Mouse (Mus musculus) hindbrain, postnatal 0 days (tissue): Measurements from ENCODE around the gene Selenoo. TPM values are rescaled to one million over a fixed set of nuclear protein-coding genes. Genes with fewer than 3 reads are reported as not detected.

ENCODE experiments used
- ATAC-seq: fragments of 200-750 bp; cut with Nextera tagmentation; 2 replicates; pipeline ENCODE4 v1.8.0; 2017; ENCODE audit warnings: mild to moderate bottlenecking, moderate TSS enrichment, moderate library complexity
- DNase-seq: peaks from one replicate; pipeline ENCODE4 v3.0.0-alpha.2; 2015; ENCODE audit warnings: low spot score
- H3K27ac ChIP-seq: fragments of 300-500 bp; sonication (generic); 2 replicates; pipeline ENCODE4 v1.5.1; 2014; ENCODE audit warnings: mild to moderate bottlenecking
- H3K27me3 ChIP-seq: fragments of 300-500 bp; sonication (generic); 2 replicates; pipeline ENCODE4 v1.6.1; 2014; ENCODE audit warnings: low read length, mixed read lengths; ENCODE audit not compliant: insufficient read depth
- H3K36me3 ChIP-seq: fragments of 300-500 bp; sonication (generic); 2 replicates; pipeline ENCODE4 v1.6.1; 2014; ENCODE audit warnings: low read length, mixed read lengths; ENCODE audit not compliant: insufficient read depth
- H3K4me1 ChIP-seq: fragments of 300-500 bp; sonication (generic); 2 replicates; pipeline ENCODE4 v1.6.1; 2014; ENCODE audit warnings: antibody characterized with exemption, low read length, mixed read lengths; ENCODE audit not compliant: insufficient read depth
- H3K4me2 ChIP-seq: fragments of 300-500 bp; sonication (generic); 2 replicates; pipeline ENCODE4 v1.6.1; 2014; ENCODE audit warnings: low read depth, mild to moderate bottlenecking, low read length, moderate library complexity, mixed read lengths
- H3K4me3 ChIP-seq: fragments of 300-500 bp; sonication (generic); 2 replicates; pipeline ENCODE4 v1.5.1; 2014; ENCODE audit warnings: low read length
- H3K9ac ChIP-seq: fragments of 300-500 bp; sonication (generic); replicated peaks from 2 replicates; pipeline ENCODE4 v1.6.1; 2014; ENCODE audit warnings: mild to moderate bottlenecking, low read length, moderate library complexity, mixed read lengths
- H3K9me3 ChIP-seq: fragments of 300-500 bp; sonication (generic); 2 replicates; pipeline ENCODE4 v1.6.1; 2016; ENCODE audit warnings: low read length, mixed read lengths
- CTCF ChIP-seq: IDR thresholded peaks from 2 replicates; pipeline ENCODE4 v1.5.1; 2016; ENCODE audit warnings: antibody characterized with exemption, control low read depth, low read depth
- WGBS: fragments of 180-500 bp; shearing (Covaris S2); extraction: QIAGEN DNeasy Blood & Tissue Kit; methylation state at CpG from one replicate; pipeline ENCODE4 v1.1.7; 2014; 5-methylcytosine and 5-hydroxymethylcytosine counted together
- polyA plus RNA-seq: library from polyadenylated mRNA; unstranded; fragments of >200 nt; fragmentation: Nextera tagmentation; extraction: Ambion mirVana; gene quantifications from 2 replicates; pipeline ENCODE4 v1.2.1, GENCODE M21; 2015
- total RNA-seq: library from RNA; depleted of rRNA; stranded (reverse); fragments of >200 nt; gene quantifications from 2 replicates; pipeline ENCODE4 v1.2.3, GENCODE M21; 2014

Selenoo gene
- total and polyA plus RNA-seq, 2 experiments from 2014 or later: 20.4 to 50.1 TPM

- H3K36me3 ChIP-seq: no peaks in the 10 kb centered on the region
- peaks cover 9% of the 10 kb centered on the region; the same call in 1 of the 2 replicates for H3K4me1 ChIP-seq
- H3K4me2 ChIP-seq: no peak overlapping the region
- H3K27me3 ChIP-seq: no peaks in the 10 kb centered on the region
- H3K4me3 ChIP-seq: no peak overlapping the region
- WGBS: 93% methylated on average over 5 of the region's 5 CpGs
- DNase-seq (no peak), ATAC-seq (no peak)
- no peak for TF ChIP-seq CTCF
- H3K27ac ChIP-seq: no peak overlapping the region
- H3K9ac ChIP-seq: no peak overlapping the region
- H3K9me3 ChIP-seq: no peaks in the 10 kb centered on the region
These were observed 24.0 kb upstream of the Selenoo start for GRCm38 (mm10) chr15:89064891-89065290.

- ATAC-seq: no peak
- TF ChIP-seq CTCF: no peak
- Histone ChIP-seq H3K4me2 (no peak overlapping the region), H3K4me3 (no peak overlapping the region), H3K4me1 (no peaks in the 10 kb centered on the region), H3K27ac (no peak overlapping the region), H3K9me3 (no peaks in the 10 kb centered on the region), H3K36me3 (no peaks in the 10 kb centered on the region), H3K9ac (no peak overlapping the region), H3K27me3 (no peaks in the 10 kb centered on the region)
- WGBS: 49% methylated on average over 35 of the region's 35 CpGs
- no peak for DNase-seq
These were observed 21.3 kb upstream of the Selenoo start for GRCm38 (mm10) chr15:89067609-89068008.

DNA sequence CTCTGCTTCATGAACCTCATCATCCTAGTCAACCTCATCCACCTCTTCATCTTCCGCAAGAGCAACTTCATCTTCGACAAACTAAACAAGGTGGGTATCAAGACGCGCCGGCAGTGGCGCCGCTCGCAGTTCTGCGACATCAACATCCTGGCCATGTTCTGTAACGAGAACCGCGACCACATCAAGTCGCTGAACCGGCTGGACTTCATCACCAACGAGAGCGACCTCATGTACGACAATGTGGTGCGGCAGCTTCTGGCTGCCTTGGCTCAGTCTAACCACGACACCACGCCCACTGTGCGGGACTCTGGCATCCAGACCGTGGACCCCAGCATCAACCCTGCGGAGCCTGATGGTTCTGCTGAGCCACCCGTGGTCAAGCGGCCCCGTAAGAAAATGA, 20.7 kb upstream of the Selenoo start:
- no peak for ATAC-seq
- Histone ChIP-seq H3K27ac (no peak overlapping the region), H3K4me1 (no peaks in the 10 kb centered on the region), H3K36me3 (no peaks in the 10 kb centered on the region), H3K9ac (no peak overlapping the region), H3K4me3 (no peak overlapping the region), H3K9me3 (no peaks in the 10 kb centered on the region), H3K27me3 (no peaks in the 10 kb centered on the region), H3K4me2 (no peak overlapping the region)
- no peak for DNase-seq
- WGBS: 45% methylated on average over 26 of the region's 26 CpGs
- no peak for TF ChIP-seq CTCF

DNA sequence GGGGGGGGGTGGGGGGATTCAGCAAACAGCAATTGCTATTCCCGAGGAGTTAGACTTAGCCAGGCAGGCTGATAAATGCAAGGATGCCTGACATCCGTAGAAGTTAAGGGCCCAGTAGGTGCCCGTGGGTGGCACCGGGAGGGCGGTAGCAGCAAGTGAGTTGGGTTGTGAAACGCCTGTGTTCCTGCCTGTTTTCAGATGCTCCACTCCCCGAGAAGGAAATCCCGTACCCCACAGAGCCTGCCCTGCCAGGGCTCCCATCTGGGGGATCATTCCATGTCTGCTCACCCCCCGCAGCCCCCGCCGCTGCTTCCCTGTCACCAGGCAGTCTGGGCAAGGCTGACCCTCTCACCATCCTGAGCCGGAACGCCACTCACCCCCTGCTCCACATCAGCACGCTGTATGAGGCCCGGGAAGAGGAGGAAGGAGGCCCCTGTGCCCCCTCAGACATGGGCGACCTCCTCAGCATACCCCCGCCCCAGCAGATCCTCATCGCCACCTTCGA, 19.5 kb upstream of the Selenoo start:
- DNase-seq: no peak
- H3K36me3 ChIP-seq: no peaks in the 10 kb centered on the region
- no peaks in the 10 kb centered on the region for H3K27me3 ChIP-seq
- TF ChIP-seq CTCF: no peak
- no peak overlapping the region for H3K4me2 ChIP-seq
- no peak for ATAC-seq
- no peak overlapping the region for H3K27ac ChIP-seq
- 78% methylated on average over 19 of the region's 19 CpGs for WGBS
- H3K4me1 ChIP-seq: no peaks in the 10 kb centered on the region
- no peak overlapping the region for H3K4me3 ChIP-seq
- no peak overlapping the region for H3K9ac ChIP-seq
- H3K9me3 ChIP-seq: no peaks in the 10 kb centered on the region

DNA sequence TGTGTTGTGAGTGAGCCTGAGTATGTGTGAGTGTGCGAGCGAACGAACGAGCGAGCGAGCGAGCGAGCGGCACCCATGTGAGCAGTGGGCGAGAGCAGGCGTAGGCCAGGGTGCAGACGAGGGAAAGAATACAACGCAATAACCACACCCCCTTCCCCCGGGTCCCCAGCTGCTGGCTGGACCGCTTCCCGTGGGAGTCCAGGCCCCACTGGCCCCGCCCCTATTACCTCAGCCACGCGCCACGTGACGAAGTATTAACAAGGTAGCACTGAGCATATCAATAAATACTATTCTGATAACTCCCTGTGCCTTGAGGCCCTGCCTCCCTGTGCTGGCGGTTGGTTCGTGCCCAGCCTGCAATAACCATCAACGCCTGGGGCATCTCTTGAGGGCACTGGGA, 18.3 kb upstream of the Selenoo start:
- 75% methylated on average over 24 of the region's 24 CpGs for WGBS
- TF ChIP-seq CTCF: no peak
- H3K36me3 ChIP-seq: no peaks in the 10 kb centered on the region
- no peak overlapping the region for H3K27ac ChIP-seq
- peaks cover 10% of the 10 kb centered on the region; the same call in 1 of the 2 replicates for H3K4me1 ChIP-seq
- no peaks in the 10 kb centered on the region for H3K27me3 ChIP-seq
- H3K9ac ChIP-seq: no peak overlapping the region
- no peak overlapping the region for H3K4me3 ChIP-seq
- H3K9me3 ChIP-seq: no peaks in the 10 kb centered on the region
- ATAC-seq (no peak), DNase-seq (no peak)
- no peak overlapping the region for H3K4me2 ChIP-seq

DNA sequence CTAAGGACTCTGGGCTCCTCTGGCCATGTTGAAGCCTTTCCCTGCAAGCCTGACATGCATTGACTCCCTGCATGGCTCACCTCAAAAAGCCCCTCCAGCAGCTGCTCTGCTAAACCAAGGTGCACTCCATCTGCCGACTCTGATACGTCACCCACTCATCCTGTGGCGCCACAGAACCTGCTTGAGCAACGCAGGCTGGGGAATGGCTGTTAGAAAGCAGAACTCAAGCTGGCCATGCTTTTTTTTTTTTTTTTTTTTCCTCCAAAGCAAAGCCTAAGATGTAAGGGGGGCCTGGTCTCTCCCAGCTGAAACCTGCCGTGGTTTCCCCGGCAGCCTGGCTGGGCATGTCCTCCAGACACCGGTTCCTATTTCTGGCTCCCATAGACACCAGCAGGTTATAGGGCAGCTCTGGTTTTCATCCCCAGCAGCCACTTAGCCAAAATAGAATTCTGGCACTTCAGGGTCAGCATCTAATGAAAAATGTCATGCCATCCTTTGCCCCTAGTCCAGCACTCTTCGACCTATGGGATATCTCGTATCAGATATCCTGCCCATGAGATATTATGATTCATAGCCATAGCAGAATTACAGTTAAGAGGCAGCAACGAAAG, 14.8 kb upstream of the Selenoo start:
- 0 out of 2 replicates have a peak overlapping the region, but pooled peaks have one; percentile 88 for H3K27ac ChIP-seq
- no peak for TF ChIP-seq CTCF
- peaks cover 23% of the 10 kb centered on the region for H3K4me1 ChIP-seq
- no peaks in the 10 kb centered on the region for H3K27me3 ChIP-seq
- no peak overlapping the region for H3K4me3 ChIP-seq
- WGBS: 77% methylated on average over 10 of the region's 10 CpGs
- no peak overlapping the region for H3K4me2 ChIP-seq
- no peak for DNase-seq
- no peak for ATAC-seq
- H3K9ac ChIP-seq: no peak overlapping the region
- no peaks in the 10 kb centered on the region for H3K9me3 ChIP-seq
- no peaks in the 10 kb centered on the region for H3K36me3 ChIP-seq
